Mouse (Mus musculus): ENCODE measurements around the gene Rtf1. TPM values are rescaled to one million over a fixed set of nuclear protein-coding genes. Genes with fewer than 3 reads are reported as not detected.
"Not testable (repeated sequence)": the region's sequence is repeated elsewhere in the genome, so short reads cannot be mapped to it uniquely, and the experiment has no call there.

The Rtf1 gene
- polyA plus RNA-seq (2015; fragmentation: Nextera tagmentation; extraction: Ambion mirVana): 53.3 and 58.6 TPM in 2 replicates

DNA sequence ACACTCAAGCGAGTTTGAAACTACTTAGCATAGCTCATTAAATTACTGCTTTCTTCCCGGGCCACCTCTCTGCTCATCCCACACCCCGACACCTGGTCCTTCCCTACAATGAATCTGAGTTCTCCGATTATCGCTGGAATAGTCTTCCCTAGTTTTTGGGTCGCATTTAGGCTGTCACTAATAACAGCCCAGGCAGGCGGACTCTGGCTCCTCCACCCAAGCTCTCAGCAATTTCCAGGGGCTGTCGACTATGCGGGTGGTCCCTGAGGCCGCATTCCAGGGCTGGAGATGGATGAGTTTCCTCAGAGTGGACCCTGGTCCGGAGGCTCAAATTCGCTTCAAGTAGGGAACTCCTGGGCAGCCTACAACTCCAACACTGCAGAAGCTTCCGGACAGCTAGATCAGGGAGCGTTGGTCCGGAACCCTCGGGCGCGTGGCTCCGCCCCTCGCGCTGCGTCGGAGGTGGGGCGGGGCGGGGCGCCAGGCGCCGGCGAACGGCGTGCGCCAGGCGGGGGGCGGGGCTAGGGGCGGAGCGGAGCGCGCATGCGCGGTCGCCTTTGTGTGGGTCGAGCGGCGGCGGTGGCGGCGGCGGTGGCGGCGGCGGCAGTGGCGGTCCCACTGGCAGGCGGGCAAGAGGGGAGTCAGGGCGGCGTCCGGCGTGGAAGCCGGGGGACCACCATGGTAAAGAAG lies at the start of gene Rtf1:
Rtf1 (plus strand) TSS at position 544 of the 690 bp plus-strand sequence.
- WGBS: under 1% methylated on average over 21 of the region's 58 CpGs
- Histone ChIP-seq H3K36me3 (ENCODE audit: control insufficient read depth, insufficient read depth, low read length) (no peaks in the 10 kb centered on the region), H3K9ac (ENCODE audit: low read depth, low read length) (peak within 1 kb of the TSS; percentile 99), H3K27me3 (ENCODE audit: control insufficient read depth, insufficient read depth, low read depth, low read length) (no peaks in the 10 kb centered on the region), H3K9me3 (replicated peaks; ENCODE audit: control insufficient read depth, low read length, poor library complexity, severe bottlenecking) (no peaks in the 10 kb centered on the region), H3K27ac (ENCODE audit: low read length) (peak within 1 kb of the TSS; percentile 80), H3K4me1 (ENCODE audit: control insufficient read depth, insufficient read depth, low read length) (peaks cover 27% of the 10 kb centered on the region), H3K4me3 (ENCODE audit: low read depth, low read length) (peak within 1 kb of the TSS; percentile 100), H3K4me2 (ENCODE audit: low read length) (peak within 1 kb of the TSS; percentile 95)
- ATAC-seq: peak; percentile 97

DNA sequence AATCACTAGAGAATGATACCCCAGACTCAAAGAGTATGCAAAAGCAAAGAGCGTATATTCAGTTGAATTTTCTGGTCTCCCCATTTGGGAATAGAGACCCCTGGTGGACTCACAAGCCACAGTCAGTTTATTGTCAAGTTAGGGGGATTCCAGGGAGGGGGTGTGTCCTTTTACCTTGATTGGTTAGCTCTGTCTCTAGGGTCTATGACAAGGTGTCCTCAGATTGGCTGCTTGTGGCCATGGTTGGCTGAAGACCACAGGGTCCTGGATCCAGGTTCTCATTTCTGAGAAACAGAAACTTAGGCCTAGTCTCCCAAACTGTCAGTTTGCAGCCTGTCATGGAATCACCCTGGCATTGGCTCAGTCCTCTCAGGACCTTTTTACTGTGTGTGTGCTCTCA lies 38.1 kb upstream of the Rtf1 start:
- Histone ChIP-seq H3K27me3 (ENCODE audit: control insufficient read depth, insufficient read depth, low read depth, low read length) (no peaks in the 10 kb centered on the region), H3K4me3 (ENCODE audit: low read depth, low read length) (no peak overlapping the region), H3K4me2 (ENCODE audit: low read length) (no peak overlapping the region), H3K27ac (ENCODE audit: low read length) (no peak overlapping the region), H3K9me3 (replicated peaks; ENCODE audit: control insufficient read depth, low read length, poor library complexity, severe bottlenecking) (no peaks in the 10 kb centered on the region), H3K4me1 (ENCODE audit: control insufficient read depth, insufficient read depth, low read length) (no peaks in the 10 kb centered on the region), H3K36me3 (ENCODE audit: control insufficient read depth, insufficient read depth, low read length) (no peaks in the 10 kb centered on the region), H3K9ac (ENCODE audit: low read depth, low read length) (no peak overlapping the region)
- 76% methylated on average over 1 of the region's 1 CpGs for WGBS
- no peak for ATAC-seq

DNA sequence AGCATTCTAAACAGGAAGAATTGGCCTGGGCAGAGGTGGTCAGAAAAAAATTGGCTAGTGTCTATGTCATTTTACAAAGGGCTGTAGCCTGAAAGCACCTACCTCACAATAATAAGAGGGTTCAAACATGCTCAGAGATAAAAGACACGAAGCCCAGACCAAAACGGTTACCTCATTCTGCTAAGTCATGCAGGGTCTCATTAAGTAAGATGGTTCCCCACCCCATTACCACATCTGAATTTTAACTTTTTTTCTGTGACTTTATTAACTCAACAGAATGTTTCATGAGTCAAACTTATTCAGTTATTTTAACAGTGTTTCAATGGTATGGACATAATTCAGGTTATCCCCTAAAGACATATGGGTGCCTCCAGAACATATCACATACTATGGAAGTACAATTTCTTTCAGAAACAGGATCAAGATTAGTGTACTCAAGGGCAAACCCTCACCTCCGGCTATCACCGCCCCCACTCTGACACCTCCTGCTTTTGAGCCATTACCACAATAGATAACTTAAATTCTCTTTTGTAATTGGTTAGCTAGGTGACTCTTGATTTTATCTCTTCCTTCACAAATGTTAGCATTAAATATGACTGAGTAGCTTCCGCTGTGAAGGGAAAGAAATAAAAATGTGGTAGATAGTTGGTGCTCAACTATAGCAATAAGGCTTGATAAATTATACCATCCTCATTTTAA lies 33.5 kb upstream of the Rtf1 start:
- Histone ChIP-seq H3K4me3 (ENCODE audit: low read depth, low read length) (no peak overlapping the region), H3K4me1 (ENCODE audit: control insufficient read depth, insufficient read depth, low read length) (no peaks in the 10 kb centered on the region), H3K9me3 (replicated peaks; ENCODE audit: control insufficient read depth, low read length, poor library complexity, severe bottlenecking) (no peaks in the 10 kb centered on the region), H3K4me2 (ENCODE audit: low read length) (no peak overlapping the region), H3K27me3 (ENCODE audit: control insufficient read depth, insufficient read depth, low read depth, low read length) (no peaks in the 10 kb centered on the region), H3K9ac (ENCODE audit: low read depth, low read length) (no peak overlapping the region), H3K36me3 (ENCODE audit: control insufficient read depth, insufficient read depth, low read length) (no peaks in the 10 kb centered on the region), H3K27ac (ENCODE audit: low read length) (no peak overlapping the region)
- ATAC-seq: no peak
- 92% methylated on average over 5 of the region's 5 CpGs for WGBS

DNA sequence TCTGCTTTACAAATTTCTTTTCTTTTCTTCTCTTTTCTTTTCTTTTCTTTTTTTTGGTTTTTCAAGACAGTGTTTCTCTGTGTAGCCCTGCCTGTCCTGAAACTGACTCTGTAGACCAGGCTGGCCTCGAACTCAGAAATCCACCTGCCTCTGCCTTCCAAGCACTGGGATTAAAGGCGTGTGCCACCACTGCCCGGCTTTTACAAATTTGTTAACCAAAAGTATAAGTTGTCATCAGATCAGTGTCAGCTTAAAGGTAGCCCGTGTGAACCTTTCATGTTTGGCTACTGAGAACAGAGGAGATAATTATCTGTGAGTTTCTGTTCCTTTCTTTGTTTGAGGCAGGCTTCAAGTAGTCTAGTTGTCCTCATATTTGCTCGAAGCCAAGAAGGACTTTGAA lies 30.6 kb upstream of the Rtf1 start:
- WGBS: 88% methylated on average over 5 of the region's 5 CpGs
- ATAC-seq: no peak
- Histone ChIP-seq H3K9ac (ENCODE audit: low read depth, low read length) (no peak overlapping the region), H3K4me2 (ENCODE audit: low read length) (no peak overlapping the region), H3K36me3 (ENCODE audit: control insufficient read depth, insufficient read depth, low read length) (peaks cover 3% of the 10 kb centered on the region; the same call in 1 of the 2 replicates), H3K4me3 (ENCODE audit: low read depth, low read length) (no peak overlapping the region), H3K27me3 (ENCODE audit: control insufficient read depth, insufficient read depth, low read depth, low read length) (no peaks in the 10 kb centered on the region), H3K4me1 (ENCODE audit: control insufficient read depth, insufficient read depth, low read length) (no peaks in the 10 kb centered on the region), H3K9me3 (replicated peaks; ENCODE audit: control insufficient read depth, low read length, poor library complexity, severe bottlenecking) (no peaks in the 10 kb centered on the region), H3K27ac (ENCODE audit: low read length) (no peak overlapping the region)

DNA sequence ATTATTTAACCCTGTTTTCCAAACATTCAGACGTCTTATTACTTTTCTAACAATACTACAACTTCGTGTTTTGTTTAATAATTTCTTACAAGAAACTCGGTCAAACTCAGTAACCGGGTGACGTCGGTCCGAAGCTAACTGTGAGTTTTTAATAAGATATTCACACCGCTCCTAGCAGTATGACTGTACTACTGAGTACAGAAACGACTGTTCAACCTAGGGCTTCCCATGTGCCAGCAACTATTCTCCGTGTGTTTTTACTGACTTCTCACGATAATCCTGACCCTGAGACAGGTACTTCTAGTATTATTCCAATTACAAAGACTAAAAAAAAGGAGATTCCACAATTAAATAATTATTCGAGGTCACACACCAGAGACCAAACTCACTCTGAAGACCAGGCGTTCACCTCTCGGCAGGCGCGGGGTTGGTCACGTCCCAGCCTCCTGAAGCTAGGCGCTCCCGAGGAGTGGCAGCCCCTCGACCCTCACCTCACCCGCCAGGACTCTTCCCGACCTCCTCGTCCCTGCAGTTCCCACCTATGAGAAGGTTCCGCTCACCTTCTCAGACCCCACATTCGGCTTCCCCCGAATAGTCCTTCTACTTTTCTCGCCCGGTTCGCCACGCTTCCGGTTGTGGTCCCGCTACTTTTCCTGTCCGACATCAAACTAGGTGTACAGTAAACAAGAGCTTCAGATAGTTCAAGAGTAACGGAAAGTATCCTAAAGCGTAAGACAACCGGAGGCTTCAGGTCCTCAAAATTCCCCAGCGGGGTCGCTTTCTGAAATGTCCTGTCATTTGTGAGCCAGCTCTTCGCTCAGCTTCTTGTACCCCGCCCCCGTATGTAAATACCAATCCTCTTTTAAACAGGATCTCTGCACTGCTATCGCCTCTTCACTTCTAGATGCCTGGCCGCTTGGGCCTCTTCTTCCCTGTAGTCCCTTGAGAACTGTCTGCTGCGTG lies 12.4 kb upstream of the Rtf1 start, which contains the start of gene Ndufaf1:
Ndufaf1 (minus strand) TSS at position 608 of the 963 bp plus-strand sequence.
- no peaks in the 10 kb centered on the region; the same call in 1 of the 2 replicates for H3K27me3 ChIP-seq (ENCODE audit: control insufficient read depth, insufficient read depth, low read depth, low read length)
- H3K4me2 ChIP-seq (ENCODE audit: low read length): peak within 1 kb of the TSS; percentile 68
- H3K9me3 ChIP-seq (replicated peaks; ENCODE audit: control insufficient read depth, low read length, poor library complexity, severe bottlenecking): no peaks in the 10 kb centered on the region
- peak within 1 kb of the TSS; percentile 77 for H3K4me3 ChIP-seq (ENCODE audit: low read depth, low read length)
- peak; percentile 93 for ATAC-seq
- 1% methylated on average over 44 of the region's 44 CpGs for WGBS
- H3K9ac ChIP-seq (ENCODE audit: low read depth, low read length): peak within 1 kb of the TSS; percentile 78
- peaks cover 7% of the 10 kb centered on the region for H3K4me1 ChIP-seq (ENCODE audit: control insufficient read depth, insufficient read depth, low read length)
- no peak within 1 kb of the TSS for H3K27ac ChIP-seq (ENCODE audit: low read length)
- 0 out of 2 replicates have a peak, but pooled peaks cover 3% of the 10 kb centered on the region for H3K36me3 ChIP-seq (ENCODE audit: control insufficient read depth, insufficient read depth, low read length)

DNA sequence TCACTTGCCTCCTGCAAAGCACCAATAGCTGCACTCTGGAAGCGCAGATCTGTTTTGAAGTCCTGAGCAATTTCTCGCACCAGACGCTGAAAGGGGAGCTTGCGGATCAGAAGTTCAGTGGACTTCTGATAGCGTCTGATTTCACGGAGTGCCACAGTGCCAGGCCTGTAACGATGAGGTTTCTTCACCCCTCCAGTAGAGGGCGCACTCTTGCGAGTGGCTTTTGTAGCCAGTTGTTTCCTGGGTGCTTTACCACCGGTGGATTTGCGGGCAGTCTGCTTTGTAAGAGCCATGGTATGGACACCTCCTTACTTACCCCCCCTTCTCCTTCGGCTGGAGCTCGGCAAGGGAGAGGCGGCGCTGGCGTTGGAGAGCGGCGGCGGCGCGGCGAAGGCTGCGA lies 9.1 kb upstream of the Rtf1 start:
- H3K4me2 ChIP-seq (ENCODE audit: low read length); H3K27ac ChIP-seq (ENCODE audit: low read length); H3K36me3 ChIP-seq (ENCODE audit: control insufficient read depth, insufficient read depth, low read length); H3K4me3 ChIP-seq (ENCODE audit: low read depth, low read length); H3K27me3 ChIP-seq (ENCODE audit: control insufficient read depth, insufficient read depth, low read depth, low read length); H3K9me3 ChIP-seq (replicated peaks; ENCODE audit: control insufficient read depth, low read length, poor library complexity, severe bottlenecking); ATAC-seq; H3K4me1 ChIP-seq (ENCODE audit: control insufficient read depth, insufficient read depth, low read length); H3K9ac ChIP-seq (ENCODE audit: low read depth, low read length): not testable (repeated sequence)
- WGBS: 72% methylated on average over 19 of the region's 23 CpGs

DNA sequence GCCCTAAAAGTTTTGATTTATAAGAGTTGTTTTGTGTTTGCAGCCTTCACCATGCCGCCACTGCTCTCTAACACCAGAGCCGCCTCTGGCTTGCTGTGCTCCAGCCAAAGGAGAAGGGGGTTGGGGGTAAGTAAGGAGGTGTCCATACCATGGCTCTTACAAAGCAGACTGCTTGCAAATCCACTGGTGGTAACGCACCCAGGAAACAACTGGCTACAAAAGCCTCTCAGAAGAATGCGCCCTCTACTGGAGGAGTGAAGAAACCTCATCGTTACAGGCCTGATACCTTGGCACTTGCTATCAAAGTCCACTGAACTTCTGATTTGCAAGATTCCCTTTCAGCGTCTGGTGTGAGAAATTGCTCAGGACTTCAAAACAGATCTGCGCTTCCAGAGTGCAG lies 5.9 kb upstream of the Rtf1 start:
- Histone ChIP-seq H3K9ac (ENCODE audit: low read depth, low read length) (no peak overlapping the region), H3K36me3 (ENCODE audit: control insufficient read depth, insufficient read depth, low read length) (no peaks in the 10 kb centered on the region), H3K4me3 (ENCODE audit: low read depth, low read length) (no peak overlapping the region), H3K4me1 (ENCODE audit: control insufficient read depth, insufficient read depth, low read length) (peaks cover 3% of the 10 kb centered on the region; the same call in 1 of the 2 replicates), H3K4me2 (ENCODE audit: low read length) (no peak overlapping the region), H3K27me3 (ENCODE audit: control insufficient read depth, insufficient read depth, low read depth, low read length) (no peaks in the 10 kb centered on the region; the same call in 1 of the 2 replicates), H3K27ac (ENCODE audit: low read length) (no peak overlapping the region), H3K9me3 (replicated peaks; ENCODE audit: control insufficient read depth, low read length, poor library complexity, severe bottlenecking) (no peaks in the 10 kb centered on the region)
- ATAC-seq: no peak
- WGBS: 20% methylated on average over 7 of the region's 7 CpGs

DNA sequence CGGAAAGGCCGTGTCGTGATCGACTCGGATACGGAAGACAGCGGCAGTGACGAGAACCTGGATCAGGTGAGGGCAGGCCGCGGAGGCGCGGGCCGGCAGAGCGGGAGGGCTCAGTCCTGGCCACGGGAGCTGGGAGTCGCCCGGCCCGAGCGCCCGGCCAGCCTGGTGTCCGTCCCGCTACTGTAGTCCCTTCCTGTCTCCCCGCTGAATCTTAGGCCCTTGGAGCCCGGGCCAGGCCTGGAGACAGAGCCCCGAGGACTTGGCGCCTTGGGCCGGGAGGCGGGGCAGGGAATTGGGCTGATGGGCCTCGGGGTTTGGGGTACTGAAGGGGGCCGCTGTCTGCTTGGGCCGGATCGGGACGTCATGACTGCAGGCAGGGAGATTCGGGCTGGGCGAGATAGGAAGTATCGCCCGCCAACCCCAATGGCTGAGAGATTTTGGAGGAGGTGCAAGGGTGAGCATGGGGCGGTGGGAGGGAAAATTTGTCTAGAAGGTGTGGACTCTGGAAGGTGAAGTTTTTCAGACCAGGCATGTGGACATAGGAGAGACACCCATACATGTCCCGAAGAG lies 432 bp downstream of the Rtf1 start:
- under 1% methylated on average over 39 of the region's 39 CpGs for WGBS
- H3K4me3 ChIP-seq (ENCODE audit: low read depth, low read length): peak overlapping the region; percentile 100
- peak; percentile 90 for ATAC-seq

More for the DNA sequence above, 432 bp downstream of the Rtf1 start:
- no peaks in the 10 kb centered on the region for H3K27me3 ChIP-seq (ENCODE audit: control insufficient read depth, insufficient read depth, low read depth, low read length)
- no peaks in the 10 kb centered on the region for H3K9me3 ChIP-seq (replicated peaks; ENCODE audit: control insufficient read depth, low read length, poor library complexity, severe bottlenecking)
- H3K4me1 ChIP-seq (ENCODE audit: control insufficient read depth, insufficient read depth, low read length): peaks cover 27% of the 10 kb centered on the region
- H3K36me3 ChIP-seq (ENCODE audit: control insufficient read depth, insufficient read depth, low read length): no peaks in the 10 kb centered on the region
- peak overlapping the region; percentile 99 for H3K9ac ChIP-seq (ENCODE audit: low read depth, low read length)
- peak overlapping the region; percentile 94 for H3K4me2 ChIP-seq (ENCODE audit: low read length)
- H3K27ac ChIP-seq (ENCODE audit: low read length): peak overlapping the region; percentile 78
